Mouse (Mus musculus) bone marrow macrophage, adult 2 months (primary cell): Measurements from ENCODE around the gene Aco1. TPM values are rescaled to one million over a fixed set of nuclear protein-coding genes. Genes with fewer than 3 reads are reported as not detected.

ENCODE experiments used
- H3K27ac ChIP-seq: 2 replicates; pipeline ENCODE4 v1.5.1; 2012; ENCODE audit warnings: low read depth, low read length; ENCODE audit not compliant: insufficient read depth
- H3K4me1 ChIP-seq: 2 replicates; pipeline ENCODE4 v1.6.1; 2012; ENCODE audit warnings: low read length; ENCODE audit not compliant: control insufficient read depth, insufficient read depth
- H3K4me3 ChIP-seq: 2 replicates; pipeline ENCODE4 v1.5.1; 2012; ENCODE audit warnings: mild to moderate bottlenecking, low read length, moderate library complexity; ENCODE audit not compliant: insufficient read depth
- CTCF ChIP-seq: IDR thresholded peaks from 2 replicates; pipeline ENCODE4 v1.5.1; 2012; ENCODE audit warnings: low read depth, mild to moderate bottlenecking, low read length, moderate library complexity
- POLR2A ChIP-seq: IDR thresholded peaks from 2 replicates; pipeline ENCODE4 v1.6.1; 2012; ENCODE audit warnings: mild to moderate bottlenecking, low read depth, low read length, borderline replicate concordance
- polyA plus RNA-seq: library from polyadenylated mRNA; stranded (reverse); fragments of >200 nt; gene quantifications from 2 replicates; pipeline ENCODE4 v1.2.4, GENCODE M21; 2012; ENCODE audit not compliant: missing spikeins, insufficient read depth, insufficient read length

The Aco1 gene
- polyA plus RNA-seq, 1 experiment, result 28.8 TPM

DNA sequence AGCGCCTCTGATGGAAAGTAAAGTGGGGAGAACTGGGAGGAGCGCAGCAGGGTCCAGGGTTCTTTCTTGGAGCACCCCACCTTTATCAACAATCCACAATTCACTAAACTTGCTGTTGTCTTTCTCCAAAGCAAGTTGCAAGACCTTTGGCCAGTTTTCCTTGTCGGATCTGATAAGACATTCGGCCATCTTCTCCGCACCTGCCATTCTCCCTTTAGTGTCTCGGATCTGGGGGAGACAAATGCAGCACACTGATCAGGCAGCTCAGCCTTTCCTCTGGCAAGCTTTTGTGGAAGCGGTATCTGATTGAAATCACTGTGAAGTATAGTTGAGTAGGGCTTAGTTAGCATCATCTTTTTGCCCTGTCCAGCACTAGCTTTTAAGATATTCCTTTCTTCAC lies 85.0 kb downstream of the Aco1 start:
- H3K4me1 ChIP-seq, result no peaks in the 10 kb centered on the region
- no peak overlapping the region for H3K4me3 ChIP-seq
- TF ChIP-seq CTCF (no peak), POLR2A (no peak)
- no peak overlapping the region for H3K27ac ChIP-seq

DNA sequence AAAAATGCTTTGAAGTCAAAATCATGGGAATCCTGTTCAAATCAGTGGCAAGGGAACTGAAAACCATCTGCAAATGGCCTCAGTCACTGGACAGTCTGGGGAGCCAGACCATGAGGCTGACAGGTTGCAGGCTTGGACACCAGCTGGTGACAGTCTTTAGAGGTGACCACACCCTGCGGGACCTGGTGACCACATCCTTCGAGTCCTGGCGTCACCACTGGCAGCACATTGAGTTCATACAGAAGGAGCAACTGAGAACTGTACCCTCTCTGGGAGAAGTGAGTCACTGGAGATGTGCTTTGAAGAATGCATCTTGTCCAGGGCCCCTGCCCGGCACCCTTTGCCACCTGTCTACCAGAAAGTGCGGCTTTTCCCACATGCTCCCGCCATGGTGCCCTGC lies 86.8 kb downstream of the Aco1 start:
- Histone ChIP-seq H3K4me3 (no peak overlapping the region), H3K4me1 (peaks cover 5% of the 10 kb centered on the region; the same call in 1 of the 2 replicates), H3K27ac (no peak overlapping the region)
- TF ChIP-seq CTCF (no peak), POLR2A (no peak)

GRCm38 (mm10) chr4:40233062-40233664 lies 90.3 kb downstream of the Aco1 start:
- Histone ChIP-seq H3K4me1 (peaks cover 9% of the 10 kb centered on the region), H3K4me3 (no peak overlapping the region), H3K27ac (no peak overlapping the region)
- TF ChIP-seq CTCF (no peak), POLR2A (no peak)

- TF ChIP-seq CTCF (no peak), POLR2A (no peak)
- Histone ChIP-seq H3K27ac (no peak overlapping the region), H3K4me3 (no peak overlapping the region), H3K4me1 (peaks cover 13% of the 10 kb centered on the region)
Measured at GRCm38 (mm10) chr4:40234256-40234655, 91.4 kb downstream of the Aco1 start.

DNA sequence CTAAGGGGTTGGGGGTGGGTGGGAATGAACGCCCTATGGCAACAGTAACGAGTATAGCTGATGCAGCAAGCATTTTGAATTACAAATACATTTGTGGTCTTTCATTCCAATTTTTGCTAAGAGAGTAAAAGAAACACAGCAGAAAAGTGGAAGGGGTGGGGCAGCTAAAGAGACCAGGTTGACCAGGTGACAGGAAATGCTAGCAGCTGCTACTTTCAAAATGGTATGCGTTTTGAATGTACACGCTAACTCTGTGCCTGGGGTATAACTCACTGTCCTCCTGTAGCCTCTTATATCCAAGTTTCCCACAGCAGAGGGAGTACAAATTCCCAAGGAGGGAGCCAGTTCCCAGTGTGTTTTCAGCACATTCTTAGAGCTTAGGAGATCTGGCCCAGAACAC lies 93.9 kb downstream of the Aco1 start:
- no peak overlapping the region for H3K27ac ChIP-seq
- TF ChIP-seq POLR2A (no peak), CTCF (no peak)
- no peak overlapping the region for H3K4me3 ChIP-seq
- H3K4me1 ChIP-seq, result peaks cover 16% of the 10 kb centered on the region

DNA sequence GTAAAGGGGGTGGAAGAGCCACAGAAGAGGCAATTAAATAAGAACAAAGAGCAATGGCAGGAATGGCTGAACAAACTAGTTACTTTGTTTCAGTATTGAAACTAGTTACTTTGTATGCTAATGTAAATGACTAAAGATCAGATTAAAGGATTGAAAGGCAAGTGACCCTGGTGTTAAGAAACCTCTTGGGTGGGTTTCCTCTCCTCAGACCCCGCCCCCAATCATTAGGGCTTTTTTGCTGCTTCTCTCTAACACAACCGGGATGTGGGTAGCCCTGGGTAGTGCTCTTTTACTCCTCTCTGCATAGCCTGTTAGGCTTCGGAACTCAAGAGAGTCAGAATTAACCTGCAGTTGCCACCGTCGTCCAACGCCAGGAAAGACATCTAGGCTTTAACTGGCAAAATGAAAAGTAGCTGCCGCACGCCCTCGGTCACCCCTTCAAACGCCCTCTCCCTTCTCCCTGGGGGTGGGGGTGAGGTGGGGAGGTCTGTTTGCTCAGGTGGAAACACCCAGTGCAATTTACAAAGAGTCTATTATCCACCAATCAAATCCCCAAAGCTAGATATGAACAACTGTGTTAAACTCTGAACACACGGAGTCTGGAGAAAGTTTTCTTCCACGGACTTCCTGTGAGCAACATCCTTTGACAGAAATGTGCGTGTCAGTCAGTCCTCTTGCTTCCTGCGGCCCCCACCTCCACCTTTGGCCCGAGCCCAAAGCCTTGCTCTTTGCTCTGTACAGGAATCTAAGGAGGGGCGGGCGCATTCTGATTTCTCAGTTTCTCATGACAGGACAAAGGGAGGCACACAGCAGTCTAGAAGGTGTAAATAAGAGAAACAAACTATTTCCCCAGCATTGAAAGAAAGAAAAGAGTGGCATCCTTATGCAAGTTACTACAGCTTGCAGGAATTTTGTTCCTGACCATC lies 95.9 kb downstream of the Aco1 start:
- peaks cover 14% of the 10 kb centered on the region for H3K4me1 ChIP-seq
- no peak for TF ChIP-seq CTCF
- TF ChIP-seq POLR2A, result no peak

GRCm38 (mm10) chr4:40239409-40240271 lies 96.8 kb downstream of the Aco1 start, which contains the start of gene Ddx58:
Gene Ddx58, minus strand, starts transcription at chr4:40239828.
- no peak for TF ChIP-seq POLR2A
- TF ChIP-seq CTCF, result no peak
- Histone ChIP-seq H3K27ac (peak within 1 kb of the TSS; percentile 58), H3K4me3 (peak within 1 kb of the TSS; percentile 91), H3K4me1 (peaks cover 12% of the 10 kb centered on the region)

More for the DNA sequence above, 95.9 kb downstream of the Aco1 start:
- Histone ChIP-seq H3K27ac (peak overlapping the region; percentile 58; the same call in 1 of the 2 replicates), H3K4me3 (peak overlapping the region; percentile 91)

DNA sequence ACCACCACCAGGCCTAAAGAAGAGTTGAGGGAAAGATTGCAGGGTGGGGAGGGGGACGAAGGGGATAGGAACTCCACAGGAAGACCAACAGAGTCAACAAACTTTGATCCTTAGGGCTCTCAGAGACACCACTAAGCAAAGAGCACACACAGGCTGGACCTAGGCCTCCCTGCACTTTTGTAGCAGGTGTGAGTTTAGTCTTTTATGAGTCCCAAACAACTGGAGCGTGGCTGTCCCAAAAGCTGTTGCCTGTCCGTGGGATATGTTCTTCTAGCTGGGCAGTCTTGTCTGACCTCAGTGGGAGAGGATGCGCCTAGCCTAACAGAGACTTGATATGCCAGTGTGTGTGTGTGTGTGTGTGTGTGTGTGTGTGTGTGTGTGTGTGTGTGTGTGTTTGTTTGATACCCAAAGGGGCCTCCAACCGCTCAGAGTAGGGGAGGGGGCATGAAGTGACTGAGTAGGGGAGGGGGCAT lies 97.4 kb downstream of the Aco1 start:
- peak overlapping the region; percentile 91 for H3K4me3 ChIP-seq
- H3K27ac ChIP-seq, result peak overlapping the region; percentile 49; the same call in 1 of the 2 replicates
- H3K4me1 ChIP-seq, result peaks cover 14% of the 10 kb centered on the region
- no peak for TF ChIP-seq POLR2A
- no peak for TF ChIP-seq CTCF

DNA sequence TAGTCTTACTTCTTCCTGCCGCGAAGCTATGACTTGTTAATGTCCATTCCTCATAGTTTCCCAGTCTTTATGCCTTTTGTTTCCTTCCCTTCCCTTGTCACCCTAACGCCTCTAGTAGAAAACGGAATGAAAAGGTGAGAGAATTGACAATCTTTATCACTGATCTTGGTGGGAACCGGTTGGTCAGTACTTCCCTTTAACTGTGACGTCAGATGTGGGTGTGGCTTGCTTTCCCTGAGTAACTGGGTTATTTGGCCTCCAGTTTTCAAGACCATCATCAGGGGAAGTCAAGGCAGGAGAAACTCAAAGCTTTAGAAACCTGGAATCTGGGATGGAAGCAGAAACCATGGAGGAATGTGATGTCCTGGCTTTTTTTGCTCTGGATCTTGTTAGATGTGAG lies 99.0 kb downstream of the Aco1 start:
- no peak overlapping the region for H3K4me3 ChIP-seq
- H3K27ac ChIP-seq, result no peak overlapping the region
- TF ChIP-seq POLR2A (no peak), CTCF (no peak)
- H3K4me1 ChIP-seq, result peaks cover 12% of the 10 kb centered on the region
